Mouse (Mus musculus): ENCODE measurements around the gene Tex52. TPM values are rescaled to one million over a fixed set of nuclear protein-coding genes. Genes with fewer than 3 reads are reported as not detected.

The Tex52 gene
- polyA plus RNA-seq, 1 experiment from 2014 or later: 0.28 TPM

DNA sequence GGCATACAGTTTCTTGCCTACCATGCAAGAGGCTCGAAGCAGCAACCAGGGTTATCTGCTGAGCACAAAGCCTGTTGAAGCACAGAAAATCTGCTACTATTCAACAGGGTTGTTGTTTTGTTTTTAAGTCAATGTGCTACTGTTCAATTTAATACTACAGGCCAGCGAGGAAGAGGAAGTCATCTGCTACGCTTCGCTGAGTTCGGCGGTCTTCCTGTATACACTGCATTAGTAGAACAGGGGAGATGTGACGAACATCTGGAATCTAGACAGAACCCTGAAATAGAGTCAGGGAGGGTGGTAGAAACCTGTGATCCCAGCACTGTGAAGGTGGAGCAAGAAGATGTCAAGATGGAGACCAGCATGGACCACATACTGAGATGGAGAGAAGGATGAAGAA, 8.5 kb downstream of the Tex52 start:
- no peak overlapping the region for H3K4me3 ChIP-seq (replicated peaks)
- H3K4me2 ChIP-seq: no peak overlapping the region
- WGBS: 75% methylated on average over 7 of the region's 7 CpGs
- no peak for ATAC-seq (ENCODE audit: insufficient read depth, low FRiP score, low read depth)
- no peak overlapping the region for H3K27ac ChIP-seq
- no peaks in the 10 kb centered on the region for H3K4me1 ChIP-seq
- H3K36me3 ChIP-seq: no peaks in the 10 kb centered on the region
- H3K9ac ChIP-seq: no peak overlapping the region
- H3K9me3 ChIP-seq: no peaks in the 10 kb centered on the region
- no peaks in the 10 kb centered on the region for H3K27me3 ChIP-seq (replicated peaks)

DNA sequence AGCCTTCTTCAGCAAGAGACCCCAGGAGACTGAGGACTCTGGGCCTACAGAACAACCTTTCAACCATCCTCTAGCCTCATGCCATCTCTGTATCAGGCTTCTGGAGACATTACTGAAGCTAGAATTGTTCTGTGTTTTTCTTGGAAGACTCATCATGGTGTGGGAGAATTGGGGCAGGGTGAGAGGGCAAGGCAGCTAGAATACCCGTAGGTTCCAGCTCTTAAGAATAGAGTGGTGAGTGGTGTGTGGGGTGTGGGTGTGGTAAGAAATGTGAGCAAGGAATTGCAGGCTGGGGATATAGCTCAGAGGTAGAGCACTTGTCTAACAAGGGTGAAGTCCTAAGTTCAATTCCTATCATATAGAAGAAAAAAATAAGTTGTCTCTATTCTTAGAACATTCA, 9.8 kb downstream of the Tex52 start:
- WGBS: 65% methylated on average over 1 of the region's 1 CpGs

DNA sequence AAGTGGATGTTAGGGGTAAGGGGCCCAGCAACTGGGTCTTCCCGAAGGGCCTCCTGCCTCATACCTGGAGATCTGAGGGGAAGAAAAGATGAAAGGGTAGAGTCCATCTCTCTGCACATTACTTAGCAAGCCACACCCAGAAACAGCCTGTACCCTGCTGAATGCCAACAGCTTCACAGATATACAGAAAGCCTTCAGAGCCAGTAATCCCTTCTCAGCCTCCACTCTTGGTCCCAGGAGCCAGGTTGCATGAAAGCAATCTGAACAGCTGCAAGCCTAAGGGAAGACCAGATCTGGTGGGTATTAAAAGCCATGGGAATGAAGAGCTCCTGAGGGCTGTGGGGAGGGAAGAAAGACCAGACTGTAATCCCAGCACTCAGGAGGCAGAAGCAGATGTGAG, 13.9 kb downstream of the Tex52 start:
- no peak for ATAC-seq (ENCODE audit: insufficient read depth, low FRiP score, low read depth)
- H3K9ac ChIP-seq: no peak overlapping the region
- no peak overlapping the region for H3K4me3 ChIP-seq (replicated peaks)
- H3K4me2 ChIP-seq: no peak overlapping the region
- H3K27me3 ChIP-seq (replicated peaks): no peaks in the 10 kb centered on the region
- H3K36me3 ChIP-seq: no peaks in the 10 kb centered on the region
- H3K27ac ChIP-seq: no peak overlapping the region
- WGBS: 64% methylated on average over 1 of the region's 1 CpGs
- no peaks in the 10 kb centered on the region for H3K9me3 ChIP-seq
- H3K4me1 ChIP-seq: no peaks in the 10 kb centered on the region

More for the DNA sequence above, 9.8 kb downstream of the Tex52 start:
- no peaks in the 10 kb centered on the region for H3K36me3 ChIP-seq
- H3K27ac ChIP-seq: no peak overlapping the region
- H3K4me2 ChIP-seq: no peak overlapping the region
- no peak overlapping the region for H3K4me3 ChIP-seq (replicated peaks)
- ATAC-seq (ENCODE audit: insufficient read depth, low FRiP score, low read depth): no peak
- no peak overlapping the region for H3K9ac ChIP-seq
- H3K27me3 ChIP-seq (replicated peaks): no peaks in the 10 kb centered on the region
- H3K9me3 ChIP-seq: no peaks in the 10 kb centered on the region
- no peaks in the 10 kb centered on the region for H3K4me1 ChIP-seq

DNA sequence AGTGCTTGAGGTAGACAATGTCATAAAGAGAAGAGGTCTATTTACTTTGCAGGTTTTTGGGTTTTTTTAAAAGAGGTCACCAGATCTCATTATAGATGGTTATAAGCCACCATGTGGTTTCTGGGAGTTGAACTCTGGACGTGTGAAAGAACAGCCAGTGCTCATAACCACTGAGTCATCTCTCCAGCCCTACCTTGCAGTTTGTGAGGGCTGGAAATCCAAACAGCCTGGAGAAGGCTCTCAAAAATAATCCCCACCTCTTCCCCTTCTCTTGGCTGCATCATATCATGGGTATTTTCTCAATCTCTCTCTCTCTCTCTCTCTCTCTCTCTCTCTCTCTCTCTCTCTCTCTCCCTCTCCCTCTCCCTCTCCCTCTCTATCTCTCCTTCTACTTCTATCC, 15.4 kb downstream of the Tex52 start:
- Histone ChIP-seq H3K27me3 (replicated peaks) (no peaks in the 10 kb centered on the region), H3K4me3 (replicated peaks) (no peak overlapping the region), H3K36me3 (no peaks in the 10 kb centered on the region), H3K4me1 (no peaks in the 10 kb centered on the region), H3K9me3 (no peaks in the 10 kb centered on the region), H3K27ac (no peak overlapping the region), H3K9ac (no peak overlapping the region), H3K4me2 (no peak overlapping the region)
- ATAC-seq (ENCODE audit: insufficient read depth, low FRiP score, low read depth): no peak
- WGBS: 30% methylated on average over 1 of the region's 1 CpGs

DNA sequence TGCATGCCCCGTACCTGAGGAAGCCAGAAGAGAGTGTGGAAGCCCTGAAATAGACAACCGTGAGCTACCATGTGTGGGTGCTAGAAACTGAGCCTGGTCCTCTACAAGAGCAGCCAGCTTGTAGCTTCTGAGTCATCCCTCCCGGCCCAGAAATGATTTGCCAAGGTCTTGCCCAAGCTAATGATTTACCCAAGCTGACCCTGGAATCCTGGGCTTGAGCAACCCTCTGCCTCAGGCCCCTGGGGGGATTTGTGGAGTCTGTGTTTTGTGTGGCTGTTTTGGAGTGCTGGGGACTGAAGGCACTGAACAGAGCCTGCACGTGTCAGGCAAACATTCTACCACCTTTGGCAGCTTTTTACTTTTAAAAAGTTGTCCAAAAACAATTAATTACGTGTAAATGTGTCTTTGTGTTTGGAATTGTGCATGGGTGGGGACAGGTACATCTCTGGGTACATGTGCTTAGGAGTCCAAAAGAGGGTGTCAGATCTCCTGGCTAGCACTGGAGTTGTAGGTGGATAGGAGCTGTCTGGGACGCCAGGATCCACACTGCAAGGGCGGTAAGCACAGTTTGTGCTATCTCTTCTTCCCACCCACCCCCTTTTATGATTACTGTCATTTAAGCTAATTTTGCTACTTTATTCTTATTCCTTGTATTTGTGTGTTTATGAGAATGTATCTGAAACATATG, 22.5 kb downstream of the Tex52 start:
- Histone ChIP-seq H3K9ac (no peak overlapping the region), H3K27me3 (replicated peaks) (no peaks in the 10 kb centered on the region), H3K4me2 (no peak overlapping the region), H3K27ac (no peak overlapping the region), H3K9me3 (no peaks in the 10 kb centered on the region), H3K36me3 (no peaks in the 10 kb centered on the region), H3K4me3 (replicated peaks) (no peak overlapping the region), H3K4me1 (peaks cover 10% of the 10 kb centered on the region; the same call in 1 of the 2 replicates)
- 65% methylated on average over 7 of the region's 7 CpGs for WGBS
- no peak; the same call in 1 of the 2 replicates for ATAC-seq (ENCODE audit: insufficient read depth, low FRiP score, low read depth)

DNA sequence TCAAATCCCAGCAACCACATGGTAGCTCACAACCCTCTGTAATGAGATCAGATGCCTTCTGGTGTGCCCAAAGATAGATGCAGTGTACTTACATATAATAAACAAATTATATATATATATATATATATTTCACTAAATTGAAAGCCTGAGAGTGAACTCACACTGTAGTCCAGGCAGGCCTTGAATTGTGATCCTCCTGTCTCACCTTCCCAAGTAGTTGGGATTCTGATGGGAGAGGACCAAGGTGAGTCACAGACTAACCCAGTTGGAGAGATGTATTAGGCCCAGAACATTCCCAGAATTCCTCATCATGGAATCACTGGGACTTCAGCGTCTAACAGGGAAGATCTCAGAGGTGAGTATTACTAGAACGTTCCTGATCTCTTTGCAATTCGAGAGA, 23.7 kb downstream of the Tex52 start, which contains the start of gene Nrip2:
Nrip2 (plus strand) TSS at position 301 of the 400 bp plus-strand sequence.
- no peak for ATAC-seq (ENCODE audit: insufficient read depth, low FRiP score, low read depth)
- Histone ChIP-seq H3K9me3 (no peaks in the 10 kb centered on the region), H3K4me2 (peak within 1 kb of the TSS; percentile 49), H3K9ac (no peak within 1 kb of the TSS), H3K36me3 (no peaks in the 10 kb centered on the region), H3K4me1 (peaks cover 10% of the 10 kb centered on the region; the same call in 1 of the 2 replicates), H3K27me3 (replicated peaks) (no peaks in the 10 kb centered on the region), H3K27ac (no peak within 1 kb of the TSS), H3K4me3 (replicated peaks) (peak within 1 kb of the TSS; percentile 24; the same call in 1 of the 2 replicates)
- 63% methylated on average over 3 of the region's 3 CpGs for WGBS

DNA sequence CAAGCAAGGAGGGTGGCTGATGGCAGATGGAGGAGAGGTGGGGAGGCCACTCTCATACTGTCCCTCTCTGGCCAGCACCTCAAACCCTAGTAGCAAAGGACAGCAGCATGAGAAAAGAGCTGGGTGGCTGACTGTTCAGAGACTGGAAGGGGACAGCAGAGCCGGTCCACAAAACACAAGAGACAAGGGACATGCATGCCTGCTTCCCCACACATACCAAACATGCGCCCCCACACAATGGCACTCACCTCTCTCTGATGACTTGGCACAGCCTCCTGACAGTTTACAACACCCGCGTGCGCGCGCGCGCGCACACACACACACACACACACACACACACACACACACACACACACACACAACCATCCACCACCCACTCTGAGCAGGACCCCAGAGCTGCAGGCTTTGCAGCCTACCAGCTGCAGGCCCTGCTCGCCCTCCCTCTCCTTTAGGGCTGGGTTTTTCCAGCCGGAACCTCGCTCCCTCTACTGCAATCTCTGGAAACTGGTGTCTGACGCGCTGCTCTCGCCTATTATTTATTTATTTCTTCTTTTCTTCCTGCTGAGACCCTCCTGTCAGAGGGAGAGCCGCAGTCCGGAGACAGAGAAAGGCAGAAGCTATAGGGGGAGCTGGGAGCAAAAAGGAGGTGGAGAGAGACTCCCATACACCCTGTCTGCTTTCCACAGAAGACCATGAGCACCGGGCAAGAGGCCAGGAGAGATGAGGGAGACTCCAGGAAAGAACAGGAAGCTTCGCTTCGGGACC, 24.3 kb downstream of the Tex52 start:
- ATAC-seq (ENCODE audit: insufficient read depth, low FRiP score, low read depth): peak; percentile 61
- H3K4me1 ChIP-seq: peaks cover 10% of the 10 kb centered on the region; the same call in 1 of the 2 replicates
- H3K9me3 ChIP-seq: no peaks in the 10 kb centered on the region
- H3K27me3 ChIP-seq (replicated peaks): no peaks in the 10 kb centered on the region
- peak overlapping the region; percentile 24; the same call in 1 of the 2 replicates for H3K4me3 ChIP-seq (replicated peaks)
- peak overlapping the region; percentile 49 for H3K4me2 ChIP-seq
- no peak overlapping the region for H3K9ac ChIP-seq
- H3K36me3 ChIP-seq: no peaks in the 10 kb centered on the region
- no peak overlapping the region for H3K27ac ChIP-seq
- 37% methylated on average over 21 of the region's 21 CpGs for WGBS

DNA sequence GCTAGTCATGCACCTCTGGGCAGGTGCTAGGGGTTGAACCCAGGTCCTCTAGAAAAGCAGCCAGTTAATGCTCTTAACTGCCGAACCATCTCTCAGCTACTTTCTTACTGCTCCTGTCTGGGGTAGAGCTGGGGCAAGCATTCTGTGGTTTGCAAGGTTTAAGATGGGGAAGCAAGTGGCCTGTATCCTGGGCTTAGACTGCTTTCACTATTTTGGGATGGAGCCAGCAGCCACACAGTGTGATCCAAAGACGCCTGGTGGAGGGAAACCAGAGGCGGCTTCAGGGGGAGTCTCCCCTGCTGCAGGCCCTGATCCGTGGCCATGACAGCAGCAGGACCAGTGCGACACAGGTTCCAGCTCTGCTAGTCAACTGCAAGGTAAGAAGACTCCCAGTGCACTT, 29.5 kb downstream of the Tex52 start:
- H3K9ac ChIP-seq: no peak overlapping the region
- H3K9me3 ChIP-seq: no peaks in the 10 kb centered on the region
- peaks cover 16% of the 10 kb centered on the region for H3K36me3 ChIP-seq
- no peak overlapping the region for H3K4me3 ChIP-seq (replicated peaks)
- no peak for ATAC-seq (ENCODE audit: insufficient read depth, low FRiP score, low read depth)
- no peak overlapping the region for H3K4me2 ChIP-seq
- H3K4me1 ChIP-seq: 0 out of 2 replicates have a peak, but pooled peaks cover 6% of the 10 kb centered on the region
- WGBS: 49% methylated on average over 5 of the region's 5 CpGs
- H3K27me3 ChIP-seq (replicated peaks): no peaks in the 10 kb centered on the region
- H3K27ac ChIP-seq: no peak overlapping the region

DNA sequence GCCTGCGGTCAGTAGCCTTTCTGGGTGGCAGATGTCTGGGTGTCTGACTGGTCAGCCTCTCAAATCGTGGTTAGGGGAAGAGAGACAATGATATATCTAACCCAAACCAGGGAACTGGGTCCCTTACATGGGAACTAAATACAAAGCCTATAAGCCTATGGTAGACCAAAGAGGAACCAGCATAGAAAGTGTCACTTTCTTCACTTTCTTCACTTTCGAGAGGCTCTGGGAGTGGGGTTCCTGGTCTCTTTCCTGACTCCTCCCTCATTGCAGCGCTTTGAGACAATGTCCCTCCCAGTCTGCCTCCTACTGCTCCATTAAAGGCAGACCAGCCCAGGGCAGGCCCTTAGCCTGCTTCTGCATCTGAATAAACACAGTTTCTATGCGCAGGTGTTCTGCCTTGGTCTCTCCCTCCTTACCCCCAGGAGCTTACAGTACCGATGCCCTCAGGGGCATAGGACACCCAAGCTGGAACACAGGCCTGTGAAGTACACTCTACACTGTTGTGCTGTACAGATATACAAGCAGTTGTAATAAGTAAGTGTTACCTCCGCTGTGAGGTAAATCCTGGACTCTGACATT, 33.4 kb downstream of the Tex52 start:
- Histone ChIP-seq H3K9ac (no peak overlapping the region), H3K4me1 (no peaks in the 10 kb centered on the region), H3K36me3 (peaks cover 34% of the 10 kb centered on the region), H3K27me3 (replicated peaks) (no peaks in the 10 kb centered on the region), H3K27ac (no peak overlapping the region), H3K4me3 (replicated peaks) (no peak overlapping the region), H3K4me2 (no peak overlapping the region), H3K9me3 (no peaks in the 10 kb centered on the region)
- 87% methylated on average over 7 of the region's 7 CpGs for WGBS
- no peak for ATAC-seq (ENCODE audit: insufficient read depth, low FRiP score, low read depth)

DNA sequence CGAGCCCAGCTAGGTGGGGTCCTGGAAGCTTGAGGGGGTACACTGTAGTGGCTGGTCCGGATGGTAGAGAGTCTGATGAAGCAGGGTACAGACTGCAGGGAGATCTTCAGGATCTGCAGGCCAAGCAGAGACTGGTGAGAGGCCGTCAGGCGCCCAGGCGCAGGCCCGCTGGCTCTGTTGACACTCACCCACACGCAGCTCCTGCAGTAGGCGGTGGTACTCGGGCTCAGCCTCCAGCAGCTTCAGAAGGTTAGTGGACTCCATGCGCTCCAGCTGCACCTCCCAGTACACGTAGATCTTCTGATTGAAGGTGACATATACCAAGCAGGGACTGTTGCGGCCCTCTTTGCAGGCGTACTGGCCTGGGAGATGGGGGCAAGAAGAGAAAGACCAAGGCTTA, 35.0 kb downstream of the Tex52 start:
- Histone ChIP-seq H3K4me3 (replicated peaks) (no peak overlapping the region), H3K4me1 (no peaks in the 10 kb centered on the region), H3K9ac (no peak overlapping the region), H3K27ac (no peak overlapping the region), H3K4me2 (no peak overlapping the region), H3K9me3 (no peaks in the 10 kb centered on the region), H3K36me3 (peaks cover 34% of the 10 kb centered on the region), H3K27me3 (replicated peaks) (no peaks in the 10 kb centered on the region)
- no peak for ATAC-seq (ENCODE audit: insufficient read depth, low FRiP score, low read depth)
- 95% methylated on average over 13 of the region's 13 CpGs for WGBS

DNA sequence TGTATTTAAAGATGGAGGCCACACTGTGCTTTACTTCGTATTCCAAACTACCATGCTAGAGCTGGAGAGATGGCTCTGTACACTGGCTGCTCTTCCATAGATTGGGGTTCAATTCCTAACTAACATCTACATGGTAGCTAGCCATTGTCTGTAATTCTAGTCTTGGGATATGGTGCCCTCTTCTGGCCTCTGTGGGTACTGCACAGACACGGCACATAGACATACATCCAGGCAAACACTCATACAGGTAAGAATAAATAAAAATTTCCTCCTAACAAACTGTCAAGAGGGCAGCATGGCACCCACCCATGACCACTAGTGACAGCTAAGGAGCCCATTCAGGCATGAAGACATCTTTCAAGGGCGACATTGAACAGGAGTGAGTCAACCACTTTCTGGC, 35.9 kb downstream of the Tex52 start:
- no peak for ATAC-seq (ENCODE audit: insufficient read depth, low FRiP score, low read depth)
- Histone ChIP-seq H3K9ac (no peak overlapping the region), H3K27me3 (replicated peaks) (no peaks in the 10 kb centered on the region), H3K9me3 (no peaks in the 10 kb centered on the region), H3K4me2 (no peak overlapping the region), H3K4me1 (no peaks in the 10 kb centered on the region), H3K36me3 (peaks cover 34% of the 10 kb centered on the region), H3K27ac (no peak overlapping the region), H3K4me3 (replicated peaks) (no peak overlapping the region)
- WGBS: 14% methylated on average over 3 of the region's 3 CpGs

DNA sequence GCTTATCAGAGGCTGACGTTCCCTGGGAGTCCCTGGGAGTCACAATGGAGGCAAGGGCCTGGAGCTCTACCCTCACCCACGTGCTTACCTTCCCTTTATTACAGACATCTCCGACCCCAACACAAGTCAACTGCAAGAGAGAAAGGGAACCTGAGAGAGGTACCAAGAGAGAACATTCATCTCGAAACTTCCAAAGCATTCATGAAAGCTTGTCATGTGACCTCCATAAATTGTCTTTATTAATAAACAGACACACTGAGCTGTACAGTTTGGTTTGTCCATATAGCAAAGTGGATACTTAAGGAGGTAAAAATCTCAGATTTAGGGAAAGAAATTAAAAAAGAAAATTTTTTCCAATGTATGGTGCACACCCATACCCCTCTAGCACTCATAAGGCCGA, 40.9 kb downstream of the Tex52 start:
- WGBS: 85% methylated on average over 5 of the region's 5 CpGs
- ATAC-seq (ENCODE audit: insufficient read depth, low FRiP score, low read depth): no peak
- peaks cover 7% of the 10 kb centered on the region for H3K36me3 ChIP-seq

More for the DNA sequence above, 40.9 kb downstream of the Tex52 start:
- Histone ChIP-seq H3K27ac (no peak overlapping the region), H3K4me2 (no peak overlapping the region), H3K27me3 (replicated peaks) (no peaks in the 10 kb centered on the region), H3K9me3 (no peaks in the 10 kb centered on the region), H3K9ac (no peak overlapping the region), H3K4me1 (no peaks in the 10 kb centered on the region), H3K4me3 (replicated peaks) (no peak overlapping the region)

Data from stomach, embryonic 15.5 days (tissue).